Mouse (Mus musculus) granulocyte monocyte progenitor cell, adult 5-6 weeks (primary cell): ENCODE results near the gene Qrich1. TPM values are rescaled to one million over a fixed set of nuclear protein-coding genes. Genes with fewer than 3 reads are reported as not detected.
"Not testable (repeated sequence)": the region's sequence is repeated elsewhere in the genome, so short reads cannot be mapped to it uniquely, and the experiment has no call there.

Experiments used
- ATAC-seq: replicated peaks from 2 replicates; pipeline ENCODE4 v1.8.0; 2016; ENCODE audit warnings: mild to moderate bottlenecking, moderate TSS enrichment, inconsistent platforms; ENCODE audit not compliant: poor library complexity, severe bottlenecking
- total RNA-seq, 2 experiments: library from RNA; stranded (forward) in 1 of 2; stranded (reverse) in 1 of 2; fragments of 200-712, 200-1000 nt in 1 of 2; fragments of >200 nt in 1 of 2; fragmentation: Nextera tagmentation in 1 of 2; gene quantifications; 2 replicates each; pipeline ENCODE4 v1.2.3; 2014 to 2017

Gene Qrich1
- total RNA-seq, 2 experiments from 2014 or later = 140 to 145 TPM

GRCm38 (mm10) chr9:108578545-108579343 is 62.1 kb downstream of the Qrich1 start, which contains the start of gene Wdr6:
TSS of gene Wdr6 (minus strand) at chr9:108578739.
- peak; percentile 87 for ATAC-seq

GRCm38 (mm10) chr9:108579344-108579690 is 62.7 kb downstream of the Qrich1 start:
- ATAC-seq = no peak

- no peak for ATAC-seq
Measured at GRCm38 (mm10) chr9:108587571-108588180, 71.1 kb downstream of the Qrich1 start.

GRCm38 (mm10) chr9:108589229-108589628 is 72.6 kb downstream of the Qrich1 start:
- ATAC-seq = peak; percentile 78

GRCm38 (mm10) chr9:108591462-108591861 is 74.9 kb downstream of the Qrich1 start:
- no peak for ATAC-seq

GRCm38 (mm10) chr9:108594354-108594753 is 77.7 kb downstream of the Qrich1 start:
- peak; percentile 68 for ATAC-seq

GRCm38 (mm10) chr9:108596998-108597764 is 80.6 kb downstream of the Qrich1 start, which contains the start of gene P4htm:
TSS of gene P4htm (minus strand) at chr9:108597667.
- ATAC-seq = peak; percentile 83

GRCm38 (mm10) chr9:108599021-108599566 is 82.5 kb downstream of the Qrich1 start:
- ATAC-seq = no peak

- no peak for ATAC-seq
Measured at GRCm38 (mm10) chr9:108600011-108600410, 83.4 kb downstream of the Qrich1 start.

- ATAC-seq = no peak
Measured at GRCm38 (mm10) chr9:108601986-108602385, 85.4 kb downstream of the Qrich1 start.

- ATAC-seq = not testable (repeated sequence)
Measured at GRCm38 (mm10) chr9:108607929-108608328, 91.3 kb downstream of the Qrich1 start.

GRCm38 (mm10) chr9:108608889-108609288 is 92.3 kb downstream of the Qrich1 start:
- no peak for ATAC-seq

Other genes with a start within 250 kb of the Qrich1 start
- 8.7 and 9.8 TPM in 2 replicates for gene Nicn1, start 226.4 kb upstream of the Qrich1 start, total RNA-seq (2014; fragmentation: Nextera tagmentation)
- gene Nicn1, start 226.4 kb upstream of the Qrich1 start, total RNA-seq (2017) = 5.2 and 10.7 TPM in 2 replicates
- 0.19 and 0.70 TPM in 2 replicates for gene Amt, start 220.0 kb upstream of the Qrich1 start, total RNA-seq (2014; fragmentation: Nextera tagmentation)
- gene Amt, start 220.0 kb upstream of the Qrich1 start, total RNA-seq (2017) = 1.8 TPM in 1 of 2 replicates, not detected in the other
- 256 and 296 TPM in 2 replicates for gene Rhoa, start 210.7 kb upstream of the Qrich1 start, total RNA-seq (2014; fragmentation: Nextera tagmentation)
- gene Rhoa, start 210.7 kb upstream of the Qrich1 start, total RNA-seq (2017) = 242 and 247 TPM in 2 replicates
- 13.7 and 16.6 TPM in 2 replicates for gene Tcta, start 210.6 kb upstream of the Qrich1 start, total RNA-seq (2014; fragmentation: Nextera tagmentation)
- gene Tcta, start 210.6 kb upstream of the Qrich1 start, total RNA-seq (2017) = 4.1 and 6.7 TPM in 2 replicates
- gene Gpx1, start 177.9 kb upstream of the Qrich1 start, total RNA-seq (2014; fragmentation: Nextera tagmentation) = 2,602 and 2,684 TPM in 2 replicates
- gene Gpx1, start 177.9 kb upstream of the Qrich1 start, total RNA-seq (2017) = 1,938 and 2,180 TPM in 2 replicates
- 78.5 and 89.4 TPM in 2 replicates for gene Usp4, start 169.0 kb upstream of the Qrich1 start, total RNA-seq (2014; fragmentation: Nextera tagmentation)
- 62.7 and 75.5 TPM in 2 replicates for gene Usp4, start 169.0 kb upstream of the Qrich1 start, total RNA-seq (2017)
- gene 1700102P08Rik, start 124.0 kb upstream of the Qrich1 start, total RNA-seq (2014; fragmentation: Nextera tagmentation) = 1.6 TPM in 1 of 2 replicates, not detected in the other
- gene 1700102P08Rik, start 124.0 kb upstream of the Qrich1 start, total RNA-seq (2017) = 0.43 TPM in 1 of 2 replicates, not detected in the other
- not detected in 2 replicates for gene Ccdc36, start 88.3 kb upstream of the Qrich1 start, total RNA-seq (2014; fragmentation: Nextera tagmentation)
- 0.72 and 0.90 TPM in 2 replicates for gene Ccdc36, start 88.3 kb upstream of the Qrich1 start, total RNA-seq (2017)
- gene BC048562, start 80.3 kb upstream of the Qrich1 start, total RNA-seq (2014; fragmentation: Nextera tagmentation) = not detected in 2 replicates
- gene BC048562, start 80.3 kb upstream of the Qrich1 start, total RNA-seq (2017) = not detected in 2 replicates
- gene Ccdc71, start 56.3 kb upstream of the Qrich1 start, total RNA-seq (2014; fragmentation: Nextera tagmentation) = 22.2 and 23.5 TPM in 2 replicates
- 13.2 and 17.9 TPM in 2 replicates for gene Ccdc71, start 56.3 kb upstream of the Qrich1 start, total RNA-seq (2017)
- 0.56 TPM in 1 of 2 replicates, not detected in the other for gene Klhdc8b, start 55.2 kb upstream of the Qrich1 start, total RNA-seq (2014; fragmentation: Nextera tagmentation)
- 1.2 and 5.5 TPM in 2 replicates for gene Klhdc8b, start 55.2 kb upstream of the Qrich1 start, total RNA-seq (2017)
- gene Lamb2, start 37.1 kb upstream of the Qrich1 start, total RNA-seq (2014; fragmentation: Nextera tagmentation) = 0.38 TPM in 1 of 2 replicates, not detected in the other
- gene Lamb2, start 37.1 kb upstream of the Qrich1 start, total RNA-seq (2017) = 0.05 and 0.09 TPM in 2 replicates
- 80.9 and 90.2 TPM in 2 replicates for gene Usp19, start 26.2 kb upstream of the Qrich1 start, total RNA-seq (2014; fragmentation: Nextera tagmentation)
- 32.3 and 34.9 TPM in 2 replicates for gene Usp19, start 26.2 kb upstream of the Qrich1 start, total RNA-seq (2017)
- 252 and 261 TPM in 2 replicates for gene Qars, start 9.1 kb upstream of the Qrich1 start, total RNA-seq (2014; fragmentation: Nextera tagmentation)
- gene Qars, start 9.1 kb upstream of the Qrich1 start, total RNA-seq (2017) = 144 and 181 TPM in 2 replicates
- 294 and 388 TPM in 2 replicates for gene Impdh2, start 43.5 kb downstream of the Qrich1 start, total RNA-seq (2014; fragmentation: Nextera tagmentation)
- 284 and 334 TPM in 2 replicates for gene Impdh2, start 43.5 kb downstream of the Qrich1 start, total RNA-seq (2017)
- 39.4 and 44.0 TPM in 2 replicates for gene Ndufaf3, start 50.6 kb downstream of the Qrich1 start, total RNA-seq (2014; fragmentation: Nextera tagmentation)
- 17.3 and 17.8 TPM in 2 replicates for gene Ndufaf3, start 50.6 kb downstream of the Qrich1 start, total RNA-seq (2017)
- gene Dalrd3, start 53.1 kb downstream of the Qrich1 start, total RNA-seq (2014; fragmentation: Nextera tagmentation) = 91.3 and 111 TPM in 2 replicates
- 38.1 and 45.2 TPM in 2 replicates for gene Dalrd3, start 53.1 kb downstream of the Qrich1 start, total RNA-seq (2017)
- 18.1 and 19.3 TPM in 2 replicates for gene Wdr6, start 61.9 kb downstream of the Qrich1 start, total RNA-seq (2014; fragmentation: Nextera tagmentation)
- 14.7 and 18.0 TPM in 2 replicates for gene Wdr6, start 61.9 kb downstream of the Qrich1 start, total RNA-seq (2017)
- gene P4htm, start 80.9 kb downstream of the Qrich1 start, total RNA-seq (2014; fragmentation: Nextera tagmentation) = 2.0 and 2.3 TPM in 2 replicates
- gene P4htm, start 80.9 kb downstream of the Qrich1 start, total RNA-seq (2017) = 0.43 TPM in 1 of 2 replicates, not detected in the other
- 32.9 and 36.9 TPM in 2 replicates for gene Arih2, start 132.6 kb downstream of the Qrich1 start, total RNA-seq (2014; fragmentation: Nextera tagmentation)
- gene Arih2, start 132.6 kb downstream of the Qrich1 start, total RNA-seq (2017) = 32.2 and 33.4 TPM in 2 replicates
- 20.2 and 28.6 TPM in 2 replicates for gene Slc25a20, start 145.3 kb downstream of the Qrich1 start, total RNA-seq (2014; fragmentation: Nextera tagmentation)
- 28.7 and 30.3 TPM in 2 replicates for gene Slc25a20, start 145.3 kb downstream of the Qrich1 start, total RNA-seq (2017)
- gene Prkar2a, start 172.5 kb downstream of the Qrich1 start, total RNA-seq (2014; fragmentation: Nextera tagmentation) = 22.8 and 22.9 TPM in 2 replicates
- gene Prkar2a, start 172.5 kb downstream of the Qrich1 start, total RNA-seq (2017) = 28.6 and 37.8 TPM in 2 replicates